Mouse (Mus musculus): ENCODE data around the gene Pycr1. TPM values are rescaled to one million over a fixed set of nuclear protein-coding genes. Genes with fewer than 3 reads are reported as not detected.

Gene Pycr1
- polyA plus RNA-seq, 1 experiment from 2014 or later = 45.6 TPM

DNA sequence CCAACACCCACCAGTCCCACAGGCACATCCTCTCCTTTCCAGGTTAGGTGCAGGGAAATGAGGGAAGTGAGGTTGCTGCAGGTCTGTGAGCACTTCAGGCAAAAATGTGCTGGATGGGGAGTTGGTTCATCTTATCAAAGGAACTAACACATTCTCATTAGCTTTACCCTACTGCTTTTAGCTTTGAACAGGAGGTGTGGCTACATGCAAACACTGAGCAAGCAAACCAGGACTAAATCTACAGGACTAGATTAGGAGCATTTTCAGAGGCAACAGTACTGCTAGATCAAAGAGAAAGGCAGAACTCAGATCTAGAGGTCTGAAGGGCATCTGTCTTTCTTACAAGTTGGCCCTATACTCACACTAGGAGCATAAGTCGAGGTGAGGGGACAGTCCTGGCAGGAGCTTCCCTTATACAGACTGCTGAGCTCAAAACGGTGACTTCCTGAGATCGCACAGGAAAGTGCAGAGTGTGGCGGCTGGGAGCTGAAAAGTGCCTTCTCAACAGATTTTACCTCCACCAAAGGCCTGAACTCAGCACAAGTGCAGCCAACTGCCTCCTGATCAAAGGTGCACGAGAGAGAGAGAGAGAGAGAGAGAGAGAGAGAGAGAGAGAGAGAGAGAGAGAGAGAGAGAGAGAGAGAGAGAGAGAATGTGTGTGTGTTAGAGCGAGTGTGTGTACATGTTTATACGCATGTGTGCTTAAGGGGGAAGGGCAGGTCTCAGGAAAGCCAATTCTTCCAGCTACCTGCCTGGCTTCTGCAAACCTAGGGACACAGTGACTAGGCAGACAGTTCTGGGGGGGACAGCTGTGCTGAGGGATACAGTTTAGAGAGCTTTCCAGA is 12.5 kb downstream of the Pycr1 start:
- Histone ChIP-seq H3K27ac (peak overlapping the region; percentile 18; the same call in 1 of the 2 replicates), H3K27me3 (no peaks in the 10 kb centered on the region), H3K4me1 (peaks cover 33% of the 10 kb centered on the region), H3K4me2 (replicated peaks) (peak overlapping the region; percentile 85), H3K9me3 (no peaks in the 10 kb centered on the region), H3K9ac (peak overlapping the region; percentile 94; the same call in 1 of the 2 replicates), H3K4me3 (peak overlapping the region; percentile 96), H3K36me3 (peaks cover 30% of the 10 kb centered on the region)
- 39% methylated on average over 7 of the region's 7 CpGs for WGBS
- ATAC-seq (ENCODE audit: low FRiP score, low read depth) = no peak

DNA sequence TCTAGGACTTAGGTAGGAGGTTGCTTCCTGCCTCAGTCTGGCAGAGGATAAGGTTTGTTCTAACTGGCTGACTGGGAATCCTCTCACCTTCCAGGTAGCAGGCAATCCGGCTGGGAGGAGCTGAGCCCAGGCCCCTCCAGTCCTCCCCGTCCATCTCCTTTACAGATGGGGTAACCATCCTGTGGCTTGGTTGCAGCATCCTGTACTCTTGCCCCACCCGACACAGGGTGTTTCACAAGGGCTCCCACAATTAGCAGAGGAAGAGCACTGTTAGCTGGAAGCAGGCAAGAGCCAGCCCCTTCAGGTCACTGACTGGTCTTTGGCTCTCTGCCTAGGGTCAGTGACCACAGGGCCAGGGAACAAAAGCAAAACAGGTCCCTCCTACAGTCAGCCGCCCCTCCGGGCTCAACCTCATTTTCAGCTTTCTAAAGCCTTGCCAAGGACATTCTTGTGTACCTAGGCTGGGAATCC is 13.1 kb downstream of the Pycr1 start:
- Histone ChIP-seq H3K27me3 (no peaks in the 10 kb centered on the region), H3K4me3 (no peak overlapping the region), H3K27ac (peak overlapping the region; percentile 18; the same call in 1 of the 2 replicates), H3K9ac (peak overlapping the region; percentile 55), H3K4me2 (replicated peaks) (peak overlapping the region; percentile 25), H3K36me3 (peaks cover 30% of the 10 kb centered on the region), H3K4me1 (peaks cover 37% of the 10 kb centered on the region), H3K9me3 (no peaks in the 10 kb centered on the region)
- 71% methylated on average over 5 of the region's 5 CpGs for WGBS
- no peak for ATAC-seq (ENCODE audit: low FRiP score, low read depth)

DNA sequence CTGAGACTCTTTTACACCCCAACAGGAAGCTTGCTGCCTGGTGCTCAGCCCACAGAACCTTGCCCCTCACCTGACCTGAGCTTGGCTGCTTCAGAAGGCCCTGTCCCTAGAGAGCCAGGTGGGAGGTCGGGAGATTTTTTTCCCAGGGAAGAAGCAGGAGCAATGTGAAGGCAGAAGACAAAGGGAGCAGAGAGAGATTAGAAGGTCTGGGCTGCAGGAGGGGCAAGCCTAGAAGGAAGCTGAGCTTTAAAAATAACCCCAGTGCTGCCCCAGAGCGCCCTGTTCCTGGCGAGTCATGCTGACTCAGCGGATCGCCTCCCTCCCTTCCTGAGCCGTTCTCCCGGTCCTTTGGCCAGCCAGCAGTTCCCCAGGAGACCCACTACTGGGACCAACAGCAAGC is 13.7 kb downstream of the Pycr1 start:
- H3K4me1 ChIP-seq = peaks cover 42% of the 10 kb centered on the region
- H3K9me3 ChIP-seq = no peaks in the 10 kb centered on the region
- H3K27ac ChIP-seq = no peak overlapping the region
- H3K36me3 ChIP-seq = peaks cover 30% of the 10 kb centered on the region
- 53% methylated on average over 7 of the region's 7 CpGs for WGBS
- H3K4me2 ChIP-seq (replicated peaks) = peak overlapping the region; percentile 25
- no peak for ATAC-seq (ENCODE audit: low FRiP score, low read depth)
- H3K4me3 ChIP-seq = no peak overlapping the region
- peak overlapping the region; percentile 55 for H3K9ac ChIP-seq
- no peaks in the 10 kb centered on the region for H3K27me3 ChIP-seq

DNA sequence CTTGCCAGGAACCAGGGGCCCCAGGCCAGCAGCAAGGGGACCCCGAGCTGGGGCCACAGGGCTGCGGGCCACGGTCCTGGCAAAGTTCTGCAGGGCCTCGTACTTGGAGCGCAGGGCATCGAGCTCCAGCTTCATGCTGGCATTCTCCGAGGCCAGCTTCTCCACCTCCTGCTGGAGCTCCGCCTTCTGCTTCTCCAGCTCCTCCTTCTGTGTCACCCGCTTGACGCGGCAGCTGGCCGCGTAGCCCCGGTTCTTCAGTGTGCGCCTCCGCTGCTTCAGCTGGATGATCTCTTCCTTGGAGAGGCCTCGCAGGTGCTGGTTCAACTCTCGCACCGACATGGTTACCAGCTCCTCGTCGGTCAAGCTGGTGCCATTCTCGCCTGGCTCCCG is 14.2 kb downstream of the Pycr1 start:
- Histone ChIP-seq H3K4me3 (no peak overlapping the region), H3K9ac (0 out of 2 replicates have a peak overlapping the region, but pooled peaks have one; percentile 19), H3K4me2 (replicated peaks) (peak overlapping the region; percentile 11; the same call in 1 of the 2 replicates), H3K9me3 (no peaks in the 10 kb centered on the region), H3K4me1 (peaks cover 43% of the 10 kb centered on the region), H3K36me3 (peaks cover 30% of the 10 kb centered on the region), H3K27me3 (no peaks in the 10 kb centered on the region), H3K27ac (no peak overlapping the region)
- 81% methylated on average over 23 of the region's 23 CpGs for WGBS
- ATAC-seq (ENCODE audit: low FRiP score, low read depth) = no peak

DNA sequence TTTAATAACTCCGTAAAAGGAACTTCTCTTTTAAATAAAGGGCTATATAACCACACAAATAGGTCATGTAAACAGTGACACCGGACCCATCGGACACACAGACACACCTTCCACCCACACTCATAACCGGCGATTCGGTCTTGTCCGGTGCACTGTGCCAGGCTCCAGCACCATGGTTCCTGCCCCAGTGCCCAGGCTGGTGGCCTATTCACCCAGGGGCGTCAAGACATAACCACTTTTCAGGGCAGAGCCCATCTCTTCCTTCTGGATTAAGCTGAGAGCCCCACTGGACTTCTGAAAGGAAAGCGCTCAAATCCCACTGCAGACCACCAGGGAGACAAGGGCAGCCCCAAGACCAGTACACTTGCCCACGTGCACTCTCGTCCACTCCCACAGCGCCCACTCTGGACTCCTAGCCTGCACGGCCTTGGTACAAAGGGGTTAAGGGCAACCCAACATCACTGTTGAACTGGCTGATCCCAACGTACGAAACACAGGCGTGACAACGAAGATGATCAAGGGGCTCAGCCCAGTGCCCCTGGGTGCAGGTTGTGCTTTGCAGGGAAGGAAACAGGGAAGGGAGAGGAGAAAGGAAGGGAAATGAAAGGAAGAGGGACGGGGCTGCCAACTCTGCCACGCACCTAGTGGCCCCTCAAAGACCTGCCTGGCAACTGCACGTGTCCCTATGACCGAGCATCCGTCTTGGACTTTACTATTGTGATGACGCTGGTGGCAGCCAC is 14.8 kb downstream of the Pycr1 start:
- Histone ChIP-seq H3K36me3 (peaks cover 30% of the 10 kb centered on the region), H3K9me3 (no peaks in the 10 kb centered on the region), H3K4me1 (peaks cover 45% of the 10 kb centered on the region), H3K4me3 (no peak overlapping the region), H3K4me2 (replicated peaks) (0 out of 2 replicates have a peak overlapping the region, but pooled peaks have one; percentile 11), H3K27ac (no peak overlapping the region), H3K27me3 (no peaks in the 10 kb centered on the region), H3K9ac (0 out of 2 replicates have a peak overlapping the region, but pooled peaks have one; percentile 19)
- 94% methylated on average over 23 of the region's 23 CpGs for WGBS
- no peak for ATAC-seq (ENCODE audit: low FRiP score, low read depth)

DNA sequence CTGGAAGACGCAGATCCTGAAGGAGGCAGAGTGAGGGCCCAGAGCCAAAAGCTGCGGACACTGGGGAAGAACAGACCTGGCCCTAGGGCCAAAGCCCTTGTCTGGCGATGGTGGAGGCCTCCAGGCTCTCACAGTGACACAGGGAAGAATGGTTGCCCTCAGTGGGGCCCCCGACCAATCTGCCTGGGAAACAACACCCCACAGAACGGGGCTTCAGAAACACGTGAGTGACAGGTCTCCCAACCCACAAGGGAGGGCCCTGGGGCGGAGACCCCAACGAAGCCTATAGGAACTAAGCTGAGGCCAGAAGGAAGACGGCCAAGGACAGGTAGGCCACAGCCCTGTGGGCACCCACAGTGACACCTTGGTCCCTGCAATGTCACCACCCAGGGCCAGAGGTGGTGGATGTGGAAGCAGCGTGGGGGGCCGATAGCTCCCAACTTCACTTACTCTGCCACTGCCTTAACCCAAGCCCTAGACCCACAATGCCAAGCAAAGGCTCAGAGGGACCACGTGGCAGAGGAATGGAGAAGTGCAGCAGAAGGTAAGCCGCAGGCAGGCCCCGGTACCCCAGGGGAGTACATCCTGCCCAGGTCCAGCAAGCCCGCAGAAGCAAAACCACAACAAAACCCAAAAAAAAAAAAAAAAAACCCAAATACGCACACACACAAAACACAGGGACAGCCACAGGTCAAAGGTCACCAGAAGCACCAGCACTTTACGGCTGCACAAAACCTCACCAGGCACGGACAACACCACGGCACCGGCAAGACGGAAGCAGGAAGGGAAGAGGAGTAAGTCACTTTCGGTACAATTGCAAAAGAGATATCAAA is 15.9 kb downstream of the Pycr1 start:
- Histone ChIP-seq H3K4me1 (peaks cover 46% of the 10 kb centered on the region), H3K9ac (no peak overlapping the region), H3K4me3 (no peak overlapping the region), H3K36me3 (peaks cover 35% of the 10 kb centered on the region), H3K4me2 (replicated peaks) (no peak overlapping the region), H3K27ac (no peak overlapping the region), H3K27me3 (no peaks in the 10 kb centered on the region), H3K9me3 (no peaks in the 10 kb centered on the region)
- WGBS = 80% methylated on average over 22 of the region's 22 CpGs
- ATAC-seq (ENCODE audit: low FRiP score, low read depth) = no peak

DNA sequence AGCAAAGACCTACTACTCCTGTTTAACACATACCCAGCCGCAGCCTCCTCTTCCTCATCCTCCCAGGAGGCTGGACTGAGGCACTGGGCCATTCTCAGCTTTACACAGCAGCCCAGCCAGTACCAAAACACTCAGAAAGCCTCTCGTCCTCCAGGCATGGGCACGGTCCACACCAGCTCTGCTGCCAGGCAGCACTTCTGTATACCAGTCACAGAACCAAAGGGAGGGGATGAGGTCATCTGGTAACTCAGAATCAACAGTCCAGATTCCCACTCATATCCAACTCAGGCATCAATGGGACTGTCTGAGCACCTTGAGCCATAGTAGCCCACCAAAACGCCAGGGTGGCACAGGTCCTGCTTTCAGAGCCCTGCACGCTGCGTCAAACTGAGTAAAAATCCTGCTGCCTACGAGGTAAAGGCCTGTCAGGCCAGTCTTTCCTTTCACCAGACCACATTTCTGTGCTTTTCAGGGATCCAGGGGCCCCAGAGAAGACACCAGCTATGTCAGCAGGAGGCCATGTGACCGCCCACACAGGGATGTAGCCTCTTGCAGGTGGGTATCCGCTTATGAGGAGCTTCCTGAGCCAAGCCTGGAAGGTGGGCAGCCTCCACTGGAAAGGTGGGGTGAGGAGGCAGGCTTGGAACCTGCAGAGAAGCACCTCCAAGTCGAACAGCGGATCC is 16.6 kb downstream of the Pycr1 start:
- Histone ChIP-seq H3K4me2 (replicated peaks) (no peak overlapping the region), H3K27me3 (no peaks in the 10 kb centered on the region), H3K9me3 (no peaks in the 10 kb centered on the region), H3K27ac (no peak overlapping the region), H3K4me1 (peaks cover 40% of the 10 kb centered on the region), H3K4me3 (no peak overlapping the region), H3K9ac (no peak overlapping the region), H3K36me3 (peaks cover 42% of the 10 kb centered on the region)
- WGBS = 93% methylated on average over 11 of the region's 11 CpGs
- ATAC-seq (ENCODE audit: low FRiP score, low read depth) = no peak

DNA sequence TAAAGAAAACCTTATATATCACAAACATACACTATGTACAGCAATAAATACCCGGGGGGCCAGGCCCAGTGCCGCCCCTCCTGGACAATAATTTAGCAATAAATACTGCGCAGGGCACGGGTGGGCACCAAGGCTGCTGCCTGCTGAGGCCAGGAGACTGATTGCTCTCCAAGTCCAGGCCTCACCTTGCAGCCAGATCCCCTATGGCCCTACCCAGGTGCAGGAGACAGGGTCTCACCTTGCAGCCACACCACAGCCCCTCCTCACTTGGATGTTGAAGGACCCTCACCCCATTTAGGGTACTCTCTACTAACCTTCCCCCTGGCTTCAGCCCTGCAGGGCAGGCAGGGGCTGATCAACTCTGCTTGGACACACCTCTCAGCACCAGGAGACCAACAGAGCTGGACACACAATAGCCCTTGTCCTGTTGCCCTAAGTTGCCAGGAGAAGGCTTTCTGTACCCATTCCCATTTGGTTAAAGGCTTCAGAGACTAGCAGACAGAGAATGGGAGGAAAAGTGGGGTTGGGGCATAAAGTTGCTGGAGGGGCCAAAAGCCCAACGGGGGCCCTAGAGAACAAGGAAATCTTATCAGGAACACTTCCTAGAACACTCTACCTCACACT is 18.3 kb downstream of the Pycr1 start, which contains the start of gene Sirt7:
Gene Sirt7, minus strand, starts transcription at position 89 of the 624 bp plus-strand sequence.
- Histone ChIP-seq H3K36me3 (peaks cover 58% of the 10 kb centered on the region), H3K9ac (peak within 1 kb of the TSS; percentile 76), H3K27me3 (no peaks in the 10 kb centered on the region), H3K4me2 (replicated peaks) (peak within 1 kb of the TSS; percentile 100), H3K9me3 (no peaks in the 10 kb centered on the region), H3K4me1 (peaks cover 24% of the 10 kb centered on the region), H3K4me3 (peak within 1 kb of the TSS; percentile 96), H3K27ac (peak within 1 kb of the TSS; percentile 61)
- 17% methylated on average over 5 of the region's 5 CpGs for WGBS
- peak; percentile 25; the same call in 1 of the 2 replicates for ATAC-seq (ENCODE audit: low FRiP score, low read depth)

DNA sequence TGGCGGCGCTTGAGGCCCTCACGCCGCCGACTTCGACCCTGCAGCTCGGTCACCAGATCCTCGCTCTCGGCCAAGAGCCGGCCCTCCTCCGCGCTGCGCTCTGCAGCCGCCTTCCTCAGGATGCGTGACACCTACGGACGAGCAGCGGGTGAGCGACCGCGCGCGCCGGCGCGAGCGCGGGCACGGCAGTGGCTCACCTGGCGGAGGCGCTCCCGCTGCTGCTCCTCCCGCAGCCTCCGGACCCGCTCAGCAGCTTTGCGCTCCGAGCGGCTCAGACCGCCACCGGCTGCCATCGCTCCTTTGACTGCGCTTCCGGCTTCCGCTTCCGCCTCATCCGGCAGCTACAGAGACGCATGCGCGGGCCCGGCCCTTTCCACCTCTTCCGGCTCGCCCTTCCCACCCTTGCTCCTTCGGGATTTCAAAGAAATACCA is 18.9 kb downstream of the Pycr1 start:
- peaks cover 18% of the 10 kb centered on the region for H3K4me1 ChIP-seq
- H3K4me3 ChIP-seq = peak overlapping the region; percentile 96
- peak overlapping the region; percentile 100 for H3K4me2 ChIP-seq (replicated peaks)
- peak overlapping the region; percentile 8; the same call in 1 of the 2 replicates for H3K27ac ChIP-seq
- no peaks in the 10 kb centered on the region for H3K27me3 ChIP-seq
- H3K9ac ChIP-seq = peak overlapping the region; percentile 76
- peak; percentile 81 for ATAC-seq (ENCODE audit: low FRiP score, low read depth)
- no peaks in the 10 kb centered on the region for H3K9me3 ChIP-seq
- WGBS = under 1% methylated on average over 53 of the region's 53 CpGs
- H3K36me3 ChIP-seq = peaks cover 62% of the 10 kb centered on the region

DNA sequence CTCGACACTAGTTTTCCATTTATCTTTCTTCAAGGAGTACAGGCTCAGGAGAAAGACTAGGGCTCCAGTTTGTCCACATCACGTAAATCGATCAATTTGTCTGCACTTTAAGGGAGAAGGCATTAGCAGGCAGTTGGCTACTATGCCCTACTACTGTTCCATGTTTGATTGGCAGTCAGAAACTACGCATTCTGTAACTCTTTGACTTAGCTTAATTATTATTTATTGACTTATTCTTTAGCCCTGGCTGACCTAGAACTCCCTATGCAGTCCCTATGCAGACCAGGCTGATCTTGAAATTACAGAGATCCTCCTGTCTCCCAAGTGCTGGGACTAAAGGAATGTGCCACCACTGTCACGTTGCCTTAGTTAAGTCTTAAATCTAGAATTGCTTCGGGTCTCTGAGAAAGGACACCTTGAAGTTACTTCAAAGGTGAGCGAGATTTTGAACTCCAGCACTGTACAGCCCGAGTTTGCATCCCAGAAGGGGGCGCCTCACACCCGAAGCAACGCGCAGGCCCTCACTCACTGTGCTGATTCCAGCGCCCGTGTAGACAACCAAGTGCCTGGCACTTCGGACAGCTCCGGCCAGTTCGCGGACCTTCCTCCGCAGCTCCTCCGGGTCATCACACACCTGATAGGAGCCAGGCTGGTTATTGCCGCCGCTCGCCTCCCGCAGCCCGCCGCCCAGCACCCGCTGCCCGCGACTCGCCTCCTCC is 19.4 kb downstream of the Pycr1 start:
- WGBS = 13% methylated on average over 30 of the region's 30 CpGs
- Histone ChIP-seq H3K4me2 (replicated peaks) (peak overlapping the region; percentile 100), H3K27me3 (no peaks in the 10 kb centered on the region), H3K9ac (peak overlapping the region; percentile 76), H3K9me3 (no peaks in the 10 kb centered on the region), H3K4me1 (peaks cover 17% of the 10 kb centered on the region), H3K27ac (peak overlapping the region; percentile 8; the same call in 1 of the 2 replicates), H3K36me3 (peaks cover 60% of the 10 kb centered on the region), H3K4me3 (peak overlapping the region; percentile 96)
- peak; percentile 55; the same call in 1 of the 2 replicates for ATAC-seq (ENCODE audit: low FRiP score, low read depth)

All from limb, embryonic 13.5 days (tissue).